Mouse (Mus musculus) MEL (cell line): ENCODE measurements around the gene Il17re.
A peak's percentile ranks its signal among the peaks of the same experiment; 100 is the strongest.

ENCODE experiments used
- RAD21 ChIP-seq: IDR thresholded peaks from 2 replicates; pipeline ENCODE4 v1.6.1; 2011; ENCODE audit warnings: mild to moderate bottlenecking, low read depth, low read length, improper control_type of control experiment
- TAL1 ChIP-seq: IDR thresholded peaks from 2 replicates; pipeline ENCODE4 v1.6.1; 2012; ENCODE audit warnings: mild to moderate bottlenecking, inconsistent platforms, low read length, moderate library complexity, mixed read lengths
- USF1 ChIP-seq: IDR thresholded peaks from 2 replicates; pipeline ENCODE4 v1.6.1; 2014; ENCODE audit warnings: low read depth, mild to moderate bottlenecking, inconsistent platforms, low read length, improper control_type of control experiment, moderate library complexity

DNA sequence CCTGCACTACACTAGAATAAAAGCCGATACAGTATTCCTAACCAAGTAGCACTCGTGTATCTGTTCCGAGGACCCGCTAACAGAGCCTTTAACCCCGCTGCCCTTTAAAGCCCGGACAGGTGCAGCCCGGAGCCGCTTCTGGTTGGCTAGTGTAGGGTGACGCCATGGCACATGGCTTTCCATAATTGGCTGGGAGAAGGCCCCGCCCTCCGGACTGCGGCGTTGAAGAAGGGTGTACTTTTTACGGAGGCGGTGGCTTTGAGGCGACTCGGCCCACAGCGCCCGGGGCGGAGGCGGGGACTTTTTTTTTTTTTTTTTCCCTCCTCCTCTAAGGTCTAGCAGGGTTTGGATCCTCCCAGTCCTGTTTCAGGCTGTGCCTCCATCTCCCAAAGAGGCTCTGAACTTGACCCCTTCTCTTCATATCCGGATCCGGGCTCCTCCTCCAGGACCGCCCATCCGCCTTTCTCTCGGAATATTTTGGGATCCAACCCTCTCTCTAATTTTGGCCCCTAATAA is 24.9 kb downstream of the Il17re start, which contains the start of gene Creld1:
- TF ChIP-seq USF1 (peak; percentile 59), RAD21 (no peak), TAL1 (no peak)
